Mouse (Mus musculus) heart, embryonic 10.5 days (tissue): ENCODE measurements around the gene Cacybp. TPM values are rescaled to one million over a fixed set of nuclear protein-coding genes. Genes with fewer than 3 reads are reported as not detected.

Experiments
- DNase-seq: peaks from one replicate; pipeline ENCODE4 v3.0.0-alpha.2; 2017; ENCODE audit warnings: low spot score
- H3K27ac ChIP-seq: fragments of 300-500 bp; sonication (generic); 2 replicates; pipeline ENCODE4 v1.5.1; 2016; ENCODE audit warnings: mild to moderate bottlenecking
- H3K27me3 ChIP-seq: fragments of 300-500 bp; sonication (generic); 2 replicates; pipeline ENCODE4 v1.6.1; 2016; ENCODE audit warnings: mild to moderate bottlenecking; ENCODE audit not compliant: poor library complexity, insufficient read depth, severe bottlenecking
- H3K36me3 ChIP-seq: fragments of 300-500 bp; sonication (generic); 2 replicates; pipeline ENCODE4 v1.6.1; 2016; ENCODE audit warnings: mild to moderate bottlenecking, moderate library complexity
- H3K4me1 ChIP-seq: fragments of 300-500 bp; sonication (generic); 2 replicates; pipeline ENCODE4 v1.6.1; 2016; ENCODE audit warnings: mild to moderate bottlenecking
- H3K4me3 ChIP-seq: fragments of 300-500 bp; sonication (generic); 2 replicates; pipeline ENCODE4 v1.5.1; 2016; ENCODE audit warnings: mild to moderate bottlenecking, moderate library complexity
- H3K9me3 ChIP-seq: fragments of 300-500 bp; sonication (generic); 2 replicates; pipeline ENCODE4 v1.6.1; 2016; ENCODE audit warnings: mild to moderate bottlenecking, moderate library complexity
- WGBS: fragments of 180-500 bp; shearing (Covaris S2); methylation state at CpG from one replicate; pipeline ENCODE4 v1.1.7; 2016; 5-methylcytosine and 5-hydroxymethylcytosine counted together
- polyA plus RNA-seq: library from polyadenylated mRNA; unstranded; fragments of >200 nt; fragmentation: Nextera tagmentation; extraction: Ambion mirVana; gene quantifications from 2 replicates; pipeline ENCODE4 v1.2.1, GENCODE M21; 2016

Gene Cacybp
- polyA plus RNA-seq, 1 experiment from 2014 or later, result 292 TPM

DNA sequence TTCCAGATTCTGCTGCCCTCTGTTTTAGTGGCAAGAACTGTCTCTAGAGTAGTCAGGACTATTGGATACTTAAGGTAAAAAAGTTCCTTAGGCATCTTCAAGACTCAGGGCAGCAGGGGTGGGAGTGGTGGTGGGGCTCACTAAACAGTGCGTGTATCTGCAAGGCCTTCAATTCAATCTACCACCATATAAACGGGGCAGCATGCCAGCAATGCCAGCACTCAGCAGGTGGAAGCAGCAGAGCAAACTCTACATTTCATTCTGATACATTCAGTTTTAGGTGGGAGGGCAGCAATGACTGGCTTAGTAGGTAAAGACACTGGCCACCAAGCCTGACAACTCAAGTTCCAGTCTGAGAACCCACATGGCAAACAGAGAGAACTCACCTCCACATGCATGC lies 27.4 kb upstream of the Cacybp start:
- DNase-seq, result no peak
- H3K4me3 ChIP-seq, result no peak overlapping the region
- H3K27ac ChIP-seq, result no peak overlapping the region
- no peaks in the 10 kb centered on the region for H3K9me3 ChIP-seq
- H3K27me3 ChIP-seq, result no peaks in the 10 kb centered on the region
- H3K36me3 ChIP-seq, result no peaks in the 10 kb centered on the region
- no peaks in the 10 kb centered on the region for H3K4me1 ChIP-seq
- WGBS, result 93% methylated on average over 2 of the region's 2 CpGs

DNA sequence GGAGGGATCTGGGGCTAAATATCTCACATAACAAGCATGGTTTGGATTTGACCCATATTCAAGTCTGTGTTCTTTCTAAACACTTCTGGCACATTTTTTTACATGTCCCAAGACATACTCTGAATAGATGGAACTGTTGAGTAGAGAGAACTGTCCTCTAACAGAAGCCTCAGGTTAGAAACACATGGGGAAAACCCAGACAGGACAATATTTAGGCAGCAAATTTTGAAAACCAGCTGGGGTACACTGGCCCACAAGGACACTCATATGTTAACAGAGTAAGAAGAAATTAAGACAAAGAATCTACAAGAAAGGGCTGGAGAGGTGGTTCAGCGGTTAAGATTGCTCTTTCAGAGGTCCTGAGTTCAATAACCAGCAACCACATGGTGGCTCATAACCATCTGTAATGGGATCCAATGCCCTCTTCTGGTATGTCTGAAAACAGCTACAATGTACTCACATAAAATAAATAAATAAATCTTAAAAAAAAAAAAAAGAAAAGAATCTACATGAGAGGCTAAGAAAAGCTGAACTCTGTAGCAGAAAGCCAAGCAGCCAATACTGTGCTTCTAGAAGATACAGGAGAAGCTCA lies 26.3 kb upstream of the Cacybp start:
- 89% methylated on average over 1 of the region's 1 CpGs for WGBS
- H3K27me3 ChIP-seq, result no peaks in the 10 kb centered on the region
- H3K9me3 ChIP-seq, result no peaks in the 10 kb centered on the region
- DNase-seq, result no peak
- H3K4me3 ChIP-seq, result no peak overlapping the region
- H3K27ac ChIP-seq, result no peak overlapping the region
- H3K36me3 ChIP-seq, result no peaks in the 10 kb centered on the region
- H3K4me1 ChIP-seq, result no peaks in the 10 kb centered on the region

DNA sequence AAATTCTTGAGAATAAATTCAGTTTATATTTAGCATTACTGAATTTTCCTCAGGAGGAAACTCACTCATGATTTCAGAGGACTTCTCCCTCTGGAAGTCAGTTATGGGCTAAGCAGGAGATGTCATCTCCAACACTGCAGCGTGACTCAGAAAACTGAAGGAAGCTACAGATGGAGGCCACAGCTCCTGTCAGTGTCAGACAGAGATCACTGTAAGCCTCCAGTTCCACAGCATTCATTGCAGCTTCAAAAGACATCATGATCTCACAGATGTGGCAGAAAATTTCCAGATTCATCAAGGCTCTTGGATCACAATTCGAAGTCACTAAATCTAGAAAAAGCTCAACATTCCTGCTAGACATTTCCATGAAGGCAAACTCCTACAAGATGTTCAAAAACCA lies 25.3 kb upstream of the Cacybp start:
- H3K36me3 ChIP-seq, result no peaks in the 10 kb centered on the region
- H3K27ac ChIP-seq, result no peak overlapping the region
- 91% methylated on average over 2 of the region's 2 CpGs for WGBS
- no peaks in the 10 kb centered on the region for H3K9me3 ChIP-seq
- H3K4me1 ChIP-seq, result no peaks in the 10 kb centered on the region
- no peak for DNase-seq
- H3K4me3 ChIP-seq, result no peak overlapping the region
- H3K27me3 ChIP-seq, result no peaks in the 10 kb centered on the region

DNA sequence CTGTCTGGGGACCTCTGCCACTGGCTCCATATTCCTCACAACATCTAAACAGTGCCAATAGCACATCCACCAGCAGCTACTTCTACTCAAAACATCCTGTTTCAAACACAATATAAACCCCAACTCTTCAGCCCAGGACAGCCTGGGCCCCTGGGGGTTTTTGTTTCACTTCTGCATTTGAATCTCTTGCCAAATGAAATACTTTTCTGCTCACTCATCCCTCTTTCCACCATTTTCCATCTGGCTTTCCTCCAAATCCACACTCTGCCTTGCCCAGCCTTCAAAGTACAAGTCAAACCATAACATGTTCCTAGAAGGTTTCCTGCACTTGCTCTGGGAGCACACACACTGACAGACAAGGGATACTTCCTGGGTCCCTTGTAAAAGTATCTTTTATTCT lies 21.2 kb upstream of the Cacybp start:
- H3K4me1 ChIP-seq, result no peaks in the 10 kb centered on the region
- no peaks in the 10 kb centered on the region for H3K36me3 ChIP-seq
- no peak overlapping the region for H3K27ac ChIP-seq

DNA sequence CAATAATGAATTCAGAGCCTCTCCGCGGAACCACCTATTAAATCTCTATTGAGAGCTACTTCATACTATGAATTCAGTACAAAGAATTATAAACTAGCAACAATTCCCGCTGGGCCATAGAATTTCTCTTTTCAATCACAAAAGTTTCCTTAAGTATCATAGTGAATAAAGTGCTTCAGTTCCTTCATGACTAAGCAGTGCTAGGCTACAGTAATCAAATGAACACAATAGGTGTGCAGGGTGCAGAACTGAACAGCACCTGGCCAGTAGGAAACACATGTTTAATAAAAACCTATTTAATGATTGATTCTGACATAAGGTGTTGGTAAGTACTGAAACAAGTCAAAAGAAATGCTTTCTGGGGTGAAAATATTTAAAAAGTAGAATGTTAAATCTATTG lies 19.4 kb upstream of the Cacybp start:
- Histone ChIP-seq H3K36me3 (no peaks in the 10 kb centered on the region), H3K27ac (no peak overlapping the region), H3K27me3 (no peaks in the 10 kb centered on the region), H3K4me1 (no peaks in the 10 kb centered on the region), H3K4me3 (no peak overlapping the region), H3K9me3 (no peaks in the 10 kb centered on the region)
- 92% methylated on average over 3 of the region's 3 CpGs for WGBS
- no peak for DNase-seq

More for the DNA sequence above, 21.2 kb upstream of the Cacybp start:
- Histone ChIP-seq H3K9me3 (no peaks in the 10 kb centered on the region), H3K27me3 (no peaks in the 10 kb centered on the region), H3K4me3 (no peak overlapping the region)
- DNase-seq, result no peak

DNA sequence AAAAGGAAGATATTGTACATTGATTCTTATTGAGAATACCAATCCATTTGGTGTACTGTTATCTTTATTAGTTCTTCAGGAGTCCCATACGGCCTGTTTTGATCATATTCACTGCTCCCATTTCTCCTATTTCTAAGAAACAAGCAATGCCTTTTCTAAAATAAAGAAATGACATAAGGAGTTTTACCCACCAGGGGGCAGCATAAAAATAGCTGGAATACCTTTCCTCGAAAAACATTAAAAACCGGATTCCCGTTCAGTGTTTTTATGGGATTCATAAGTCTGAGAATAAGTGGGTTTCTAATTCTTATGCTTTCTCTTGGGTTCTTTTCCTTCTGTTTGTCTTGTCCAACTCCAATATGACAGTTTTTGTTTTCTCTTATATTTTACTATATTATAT lies 18.3 kb upstream of the Cacybp start:
- Histone ChIP-seq H3K4me3 (no peak overlapping the region), H3K4me1 (no peaks in the 10 kb centered on the region), H3K27me3 (no peaks in the 10 kb centered on the region), H3K9me3 (no peaks in the 10 kb centered on the region), H3K36me3 (no peaks in the 10 kb centered on the region), H3K27ac (no peak overlapping the region)
- 64% methylated on average over 4 of the region's 4 CpGs for WGBS
- no peak for DNase-seq

DNA sequence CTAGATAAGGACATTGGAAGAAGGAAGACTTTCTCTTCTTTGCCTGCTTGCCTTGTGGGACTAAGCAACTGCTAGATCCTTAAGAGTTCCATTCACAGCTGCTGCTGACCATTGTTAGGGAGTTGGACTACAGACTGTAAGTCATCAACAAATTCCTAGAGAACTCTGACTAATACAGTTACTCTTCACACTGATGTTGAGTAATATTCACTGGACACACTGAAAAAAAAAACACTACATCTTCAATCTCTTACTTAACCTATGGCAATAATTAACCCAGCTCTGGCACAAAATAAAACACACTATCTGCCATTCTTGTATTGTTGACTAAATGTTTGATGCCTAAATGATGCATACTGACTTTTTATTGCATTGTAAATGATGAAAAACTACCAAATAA lies 15.2 kb upstream of the Cacybp start:
- Histone ChIP-seq H3K4me3 (no peak overlapping the region), H3K9me3 (no peaks in the 10 kb centered on the region), H3K27me3 (no peaks in the 10 kb centered on the region), H3K4me1 (no peaks in the 10 kb centered on the region), H3K27ac (no peak overlapping the region), H3K36me3 (no peaks in the 10 kb centered on the region)
- DNase-seq, result no peak

DNA sequence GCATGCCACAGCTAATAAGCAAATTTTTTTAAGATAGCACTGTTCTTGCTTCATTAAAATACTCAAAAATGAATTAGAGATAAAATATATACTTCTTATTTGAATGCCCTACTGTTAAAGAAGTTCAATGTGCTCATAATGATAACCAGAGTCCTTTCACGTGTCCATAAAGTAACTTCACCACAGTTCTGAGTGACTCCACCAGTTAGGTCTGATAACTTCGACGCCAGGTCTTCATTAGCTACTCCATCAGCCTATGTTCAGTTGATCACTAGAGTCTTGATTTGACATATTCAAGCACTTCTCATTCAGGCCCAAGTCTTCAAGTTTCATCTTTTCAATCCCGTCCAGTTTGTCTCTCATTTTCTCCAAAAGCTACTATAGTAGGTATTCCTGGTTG lies 14.5 kb upstream of the Cacybp start:
- no peaks in the 10 kb centered on the region for H3K27me3 ChIP-seq
- no peaks in the 10 kb centered on the region for H3K4me1 ChIP-seq
- H3K9me3 ChIP-seq, result no peaks in the 10 kb centered on the region
- no peak for DNase-seq
- 82% methylated on average over 4 of the region's 4 CpGs for WGBS
- no peaks in the 10 kb centered on the region for H3K36me3 ChIP-seq
- no peak overlapping the region for H3K4me3 ChIP-seq
- no peak overlapping the region for H3K27ac ChIP-seq

DNA sequence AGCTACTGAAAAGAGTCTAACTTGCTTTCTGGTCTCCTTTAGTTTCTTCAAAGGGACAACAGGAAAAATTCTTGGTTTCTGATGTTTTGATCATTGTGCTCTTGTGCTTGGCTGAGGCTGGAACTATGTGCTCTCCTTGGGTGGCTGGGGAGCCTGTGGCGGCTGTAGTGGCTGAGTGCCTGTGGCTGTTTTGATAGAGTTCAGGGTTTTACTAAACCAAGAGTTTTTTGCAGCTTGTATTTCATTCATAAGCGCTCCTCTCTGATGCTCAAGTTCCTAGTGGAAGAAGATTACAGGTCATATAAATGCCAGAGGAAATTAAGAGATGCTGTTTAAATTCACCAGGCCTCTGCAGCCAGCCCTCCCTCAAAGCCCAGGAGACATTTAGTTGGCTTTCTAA lies 11.4 kb upstream of the Cacybp start:
- DNase-seq, result no peak
- H3K4me3 ChIP-seq, result no peak overlapping the region
- H3K27ac ChIP-seq, result no peak overlapping the region
- no peaks in the 10 kb centered on the region for H3K4me1 ChIP-seq
- no peaks in the 10 kb centered on the region for H3K27me3 ChIP-seq
- H3K36me3 ChIP-seq, result no peaks in the 10 kb centered on the region
- 66% methylated on average over 2 of the region's 2 CpGs for WGBS
- no peaks in the 10 kb centered on the region for H3K9me3 ChIP-seq

DNA sequence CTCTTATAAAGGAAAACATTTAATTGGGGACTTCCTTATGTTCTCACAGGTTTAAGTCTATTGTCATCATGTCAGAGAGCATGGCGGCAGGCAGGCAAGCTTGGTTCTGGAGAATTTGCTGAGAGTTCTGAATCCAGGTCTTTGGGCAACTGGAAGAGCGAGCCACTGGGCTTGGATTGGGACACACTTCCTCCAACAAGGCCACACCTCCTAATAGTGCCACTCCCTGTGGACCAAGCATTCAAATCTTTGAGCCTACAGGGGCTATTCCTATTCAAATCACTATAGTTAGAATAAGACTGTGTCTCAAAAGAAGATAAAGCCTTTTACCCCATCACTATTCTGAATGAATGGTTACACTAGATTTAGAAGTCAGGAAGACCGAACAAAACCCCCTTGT lies 5.2 kb upstream of the Cacybp start:
- H3K9me3 ChIP-seq, result no peaks in the 10 kb centered on the region
- H3K36me3 ChIP-seq, result no peaks in the 10 kb centered on the region
- H3K4me1 ChIP-seq, result no peaks in the 10 kb centered on the region
- WGBS, result 78% methylated on average over 3 of the region's 3 CpGs
- H3K27me3 ChIP-seq, result no peaks in the 10 kb centered on the region
- no peak for DNase-seq
- H3K4me3 ChIP-seq, result no peak overlapping the region
- no peak overlapping the region for H3K27ac ChIP-seq

DNA sequence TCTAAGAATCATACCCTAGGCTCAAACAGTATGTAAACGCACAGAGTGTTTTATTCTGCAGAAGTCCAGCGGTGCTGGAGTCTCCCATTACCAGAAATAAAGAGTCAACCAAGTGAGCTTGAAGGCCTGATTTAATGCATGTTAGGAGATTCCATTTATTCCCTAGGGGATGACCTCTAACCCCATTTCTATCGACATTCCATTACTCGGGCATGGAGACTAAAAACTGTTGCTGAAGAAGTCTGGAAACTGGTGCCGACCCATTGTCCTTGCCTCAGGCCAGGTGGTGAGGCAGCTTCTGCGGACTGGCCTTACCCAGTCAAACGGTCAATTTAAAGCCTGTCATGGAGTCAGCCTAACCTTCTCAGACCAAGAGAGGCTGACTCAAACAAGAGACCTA lies 1.5 kb upstream of the Cacybp start:
- DNase-seq, result no peak
- Histone ChIP-seq H3K4me1 (peaks cover 6% of the 10 kb centered on the region), H3K36me3 (no peaks in the 10 kb centered on the region), H3K27ac (no peak overlapping the region), H3K4me3 (no peak overlapping the region; the same call in 1 of the 2 replicates), H3K9me3 (no peaks in the 10 kb centered on the region), H3K27me3 (no peaks in the 10 kb centered on the region)
- WGBS, result 90% methylated on average over 7 of the region's 7 CpGs

DNA sequence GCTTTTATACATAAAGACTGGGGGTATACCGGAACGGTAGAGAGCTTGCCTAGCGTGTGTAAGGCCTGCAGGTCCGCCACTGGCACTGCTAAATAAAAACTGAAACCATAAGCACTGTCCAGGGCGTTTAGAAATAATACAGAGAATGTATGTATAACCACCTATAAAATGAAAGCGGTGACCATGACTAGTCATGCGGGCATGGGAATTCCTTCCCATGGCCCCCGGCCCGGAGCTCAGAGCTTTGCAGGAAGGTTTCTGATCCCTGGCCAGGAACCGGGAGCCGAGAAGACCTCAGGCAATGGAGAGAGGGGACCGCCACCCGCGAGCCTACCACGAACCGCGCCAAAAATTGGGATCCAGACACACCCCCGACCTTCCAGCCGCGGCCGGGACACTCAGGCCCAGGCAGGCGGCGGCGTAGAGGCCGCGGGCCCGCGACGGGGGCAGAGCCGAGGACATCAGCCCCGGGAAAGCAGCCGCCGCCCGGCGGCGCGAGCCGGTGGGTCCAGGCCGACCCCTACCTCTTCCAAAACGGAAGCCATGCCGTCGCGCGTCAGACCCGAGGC lies 468 bp downstream of the Cacybp start:
- DNase-seq, result no peak
- Histone ChIP-seq H3K36me3 (peaks cover 8% of the 10 kb centered on the region), H3K9me3 (no peaks in the 10 kb centered on the region), H3K27me3 (no peaks in the 10 kb centered on the region), H3K27ac (peak overlapping the region; percentile 96), H3K4me3 (peak overlapping the region; percentile 92), H3K4me1 (peaks cover 6% of the 10 kb centered on the region)
- WGBS, result under 1% methylated on average over 41 of the region's 45 CpGs

DNA sequence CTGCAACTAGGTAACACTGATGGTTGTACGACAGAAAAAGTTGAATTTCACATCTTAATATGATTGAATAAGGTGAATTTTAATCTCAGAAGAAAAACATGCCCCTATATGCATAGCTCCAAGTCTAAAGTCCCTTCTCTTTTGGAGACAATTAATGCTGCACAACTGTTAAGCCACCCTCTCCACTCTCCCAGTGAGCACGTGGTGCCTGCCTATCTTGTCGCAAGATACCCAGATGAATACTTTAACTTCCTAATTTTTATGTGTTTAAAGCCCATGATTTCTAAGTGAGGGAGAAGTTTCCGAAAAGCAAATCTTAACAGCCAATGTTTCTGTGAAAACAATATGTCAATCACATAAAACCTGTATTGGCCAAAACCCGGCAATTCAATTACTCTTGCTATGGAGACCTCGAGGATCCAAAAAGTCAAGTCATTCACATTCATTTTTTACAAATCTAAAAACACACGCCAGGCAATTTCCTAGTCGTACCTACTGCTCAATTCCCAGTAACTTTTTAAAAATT lies 1.0 kb downstream of the Cacybp start:
- H3K9me3 ChIP-seq, result no peaks in the 10 kb centered on the region
- peak overlapping the region; percentile 96 for H3K27ac ChIP-seq
- peak overlapping the region; percentile 92 for H3K4me3 ChIP-seq
- WGBS, result under 1% methylated on average over 8 of the region's 8 CpGs
- H3K4me1 ChIP-seq, result peaks cover 6% of the 10 kb centered on the region
- H3K27me3 ChIP-seq, result no peaks in the 10 kb centered on the region
- peaks cover 14% of the 10 kb centered on the region for H3K36me3 ChIP-seq
- no peak for DNase-seq

DNA sequence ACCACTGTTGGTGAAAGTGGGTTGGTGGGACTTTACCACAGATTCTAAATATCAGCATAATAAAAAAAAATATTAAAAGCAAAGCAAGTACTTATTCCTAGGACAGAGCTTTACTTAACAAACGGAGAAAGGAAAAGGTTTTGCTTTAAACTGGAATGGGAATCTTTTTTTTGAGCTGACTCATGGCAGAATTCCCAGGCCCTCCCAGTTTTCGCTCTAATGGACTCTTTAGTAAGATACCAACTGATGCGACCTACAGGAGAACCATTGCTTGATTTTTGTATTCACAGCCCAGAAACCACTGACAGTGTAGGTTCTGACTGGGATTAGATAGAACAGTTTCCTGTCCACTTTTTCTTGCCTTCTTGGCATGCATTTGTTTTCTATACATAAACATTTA lies 2.1 kb downstream of the Cacybp start:
- no peak overlapping the region for H3K27ac ChIP-seq
- WGBS, result 72% methylated on average over 3 of the region's 3 CpGs
- peaks cover 6% of the 10 kb centered on the region for H3K4me1 ChIP-seq
- H3K9me3 ChIP-seq, result no peaks in the 10 kb centered on the region
- peak overlapping the region; percentile 92 for H3K4me3 ChIP-seq
- H3K36me3 ChIP-seq, result peaks cover 25% of the 10 kb centered on the region
- H3K27me3 ChIP-seq, result no peaks in the 10 kb centered on the region
- no peak for DNase-seq
